Mouse (Mus musculus): ENCODE measurements around the gene Vps33b. TPM values are rescaled to one million over a fixed set of nuclear protein-coding genes. Genes with fewer than 3 reads are reported as not detected.

Gene Vps33b
- polyA plus RNA-seq, 1 experiment from 2014 or later: 12.5 TPM

DNA sequence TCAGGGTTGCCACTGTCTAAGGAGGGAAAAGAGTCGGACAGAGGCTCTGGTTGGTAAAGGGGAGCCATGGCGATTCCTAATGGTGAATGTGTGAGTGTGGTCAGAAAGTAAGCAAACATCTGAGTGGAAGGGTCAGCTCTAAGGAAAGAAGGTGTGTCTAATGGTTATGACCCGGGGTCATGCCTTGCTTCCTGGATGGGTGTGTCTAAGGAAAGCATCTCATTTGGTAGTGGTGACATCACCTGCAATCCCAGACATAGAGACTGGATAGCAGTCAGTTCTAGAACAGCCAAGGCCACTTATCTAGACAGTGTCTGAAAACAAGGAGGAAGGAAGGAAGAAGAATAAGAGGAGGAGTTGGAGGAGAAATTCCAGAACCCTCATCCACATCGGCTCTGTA, 65.4 kb downstream of the Vps33b start:
- Histone ChIP-seq H3K4me2 (ENCODE audit: low read depth, low read length) (no peak overlapping the region), H3K4me1 (ENCODE audit: control insufficient read depth, insufficient read depth, low read length) (peaks cover 15% of the 10 kb centered on the region), H3K27ac (ENCODE audit: low read length) (no peak overlapping the region), H3K9me3 (replicated peaks; ENCODE audit: control insufficient read depth, low read length) (no peaks in the 10 kb centered on the region), H3K9ac (ENCODE audit: low read length) (no peak overlapping the region), H3K4me3 (replicated peaks; ENCODE audit: low read length) (no peak overlapping the region), H3K27me3 (ENCODE audit: control insufficient read depth, insufficient read depth, low read length) (no peaks in the 10 kb centered on the region), H3K36me3 (ENCODE audit: control insufficient read depth, insufficient read depth, low read length) (peaks cover 40% of the 10 kb centered on the region)
- WGBS: 87% methylated on average over 4 of the region's 4 CpGs
- no peak for ATAC-seq (ENCODE audit: insufficient read depth, low FRiP score)

DNA sequence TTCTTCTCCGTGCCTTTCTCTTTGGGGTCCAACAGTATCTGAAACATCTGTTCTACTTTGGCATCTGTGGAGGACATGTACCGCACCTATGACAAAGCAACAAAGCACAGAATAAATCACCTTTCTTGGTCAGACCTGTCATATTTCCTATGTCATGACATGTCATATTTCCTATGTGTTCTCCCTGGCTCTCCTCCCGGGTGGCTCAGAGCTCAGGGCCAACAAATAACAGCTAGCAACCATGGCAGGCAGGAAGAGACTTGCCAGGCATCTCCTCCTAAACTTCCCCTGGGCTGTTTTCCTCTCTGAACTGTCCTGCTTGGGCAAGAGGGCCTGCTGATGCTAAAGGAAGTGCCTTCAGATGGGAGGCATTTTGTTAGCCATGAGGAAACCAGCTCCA, 67.5 kb downstream of the Vps33b start:
- no peak for ATAC-seq (ENCODE audit: insufficient read depth, low FRiP score)
- 77% methylated on average over 3 of the region's 3 CpGs for WGBS

DNA sequence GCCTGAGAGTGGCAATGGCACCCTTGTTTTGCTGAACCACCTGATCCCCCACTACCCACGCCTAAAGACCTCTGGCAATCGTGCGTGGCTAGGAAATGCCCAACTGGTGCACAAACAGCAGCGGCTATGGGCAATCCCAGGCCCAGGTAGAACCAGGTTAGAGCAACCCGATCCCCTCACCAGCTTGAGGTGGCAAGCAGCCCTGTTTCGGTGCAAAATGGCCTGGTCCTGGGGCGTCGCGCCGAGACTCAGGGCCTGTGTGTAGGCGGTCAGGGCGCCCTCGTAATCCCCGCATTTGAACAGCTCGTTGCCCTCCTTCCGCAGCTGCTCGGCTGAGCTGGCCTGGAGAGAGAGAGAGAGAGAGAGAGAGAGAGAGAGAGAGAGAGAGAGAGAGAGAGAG, 69.9 kb downstream of the Vps33b start:
- Histone ChIP-seq H3K4me1 (ENCODE audit: control insufficient read depth, insufficient read depth, low read length) (peaks cover 29% of the 10 kb centered on the region), H3K9ac (ENCODE audit: low read length) (peak overlapping the region; percentile 88), H3K36me3 (ENCODE audit: control insufficient read depth, insufficient read depth, low read length) (peaks cover 14% of the 10 kb centered on the region), H3K27me3 (ENCODE audit: control insufficient read depth, insufficient read depth, low read length) (no peaks in the 10 kb centered on the region), H3K9me3 (replicated peaks; ENCODE audit: control insufficient read depth, low read length) (no peaks in the 10 kb centered on the region), H3K27ac (ENCODE audit: low read length) (peak overlapping the region; percentile 34; the same call in 1 of the 2 replicates), H3K4me2 (ENCODE audit: low read depth, low read length) (peak overlapping the region; percentile 87), H3K4me3 (replicated peaks; ENCODE audit: low read length) (peak overlapping the region; percentile 76)
- WGBS: 4% methylated on average over 17 of the region's 17 CpGs
- ATAC-seq (ENCODE audit: insufficient read depth, low FRiP score): no peak

More for the DNA sequence above, 67.5 kb downstream of the Vps33b start:
- Histone ChIP-seq H3K9me3 (replicated peaks; ENCODE audit: control insufficient read depth, low read length) (no peaks in the 10 kb centered on the region), H3K4me3 (replicated peaks; ENCODE audit: low read length) (no peak overlapping the region), H3K4me1 (ENCODE audit: control insufficient read depth, insufficient read depth, low read length) (peaks cover 22% of the 10 kb centered on the region), H3K27ac (ENCODE audit: low read length) (peak overlapping the region; percentile 34; the same call in 1 of the 2 replicates), H3K9ac (ENCODE audit: low read length) (no peak overlapping the region), H3K27me3 (ENCODE audit: control insufficient read depth, insufficient read depth, low read length) (no peaks in the 10 kb centered on the region), H3K36me3 (ENCODE audit: control insufficient read depth, insufficient read depth, low read length) (peaks cover 35% of the 10 kb centered on the region), H3K4me2 (ENCODE audit: low read depth, low read length) (no peak overlapping the region)

GRCm38 (mm10) chr7:80339793-80340628, 70.6 kb downstream of the Vps33b start:
- Histone ChIP-seq H3K9ac (ENCODE audit: low read length) (peak overlapping the region; percentile 88), H3K36me3 (ENCODE audit: control insufficient read depth, insufficient read depth, low read length) (peaks cover 9% of the 10 kb centered on the region), H3K4me2 (ENCODE audit: low read depth, low read length) (peak overlapping the region; percentile 87), H3K9me3 (replicated peaks; ENCODE audit: control insufficient read depth, low read length) (no peaks in the 10 kb centered on the region), H3K27ac (ENCODE audit: low read length) (peak overlapping the region; percentile 86), H3K4me3 (replicated peaks; ENCODE audit: low read length) (peak overlapping the region; percentile 76), H3K4me1 (ENCODE audit: control insufficient read depth, insufficient read depth, low read length) (peaks cover 29% of the 10 kb centered on the region), H3K27me3 (ENCODE audit: control insufficient read depth, insufficient read depth, low read length) (no peaks in the 10 kb centered on the region)
- peak; percentile 97 for ATAC-seq (ENCODE audit: insufficient read depth, low FRiP score)
- WGBS: under 1% methylated on average over 45 of the region's 45 CpGs

DNA sequence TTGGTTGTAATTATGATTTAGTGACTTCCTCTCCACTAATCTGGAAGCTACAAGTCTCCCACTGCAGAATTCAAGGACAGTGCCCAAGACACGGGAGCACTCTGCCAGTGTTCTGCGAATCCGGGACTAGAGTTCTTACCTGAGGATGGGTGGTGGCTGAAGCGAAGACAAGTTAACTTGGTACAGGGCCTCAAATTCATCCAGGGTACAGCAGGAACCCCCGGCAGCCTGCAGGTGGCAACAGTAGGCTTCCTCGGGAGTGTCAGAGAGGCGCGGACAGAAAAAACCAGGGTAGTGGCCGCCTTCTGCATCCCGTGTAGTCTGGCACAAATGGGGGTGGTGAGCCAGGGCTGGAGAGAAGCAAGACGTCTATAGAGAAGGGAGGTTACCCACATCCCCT, 71.3 kb downstream of the Vps33b start, which contains the start of gene Unc45a:
Gene Unc45a, minus strand, starts transcription at position 213 of the 400 bp plus-strand sequence.
- Histone ChIP-seq H3K9ac (ENCODE audit: low read length) (peak within 1 kb of the TSS; percentile 76), H3K4me3 (replicated peaks; ENCODE audit: low read length) (peak within 1 kb of the TSS; percentile 76), H3K36me3 (ENCODE audit: control insufficient read depth, insufficient read depth, low read length) (peaks cover 4% of the 10 kb centered on the region; the same call in 1 of the 2 replicates), H3K27me3 (ENCODE audit: control insufficient read depth, insufficient read depth, low read length) (no peaks in the 10 kb centered on the region), H3K9me3 (replicated peaks; ENCODE audit: control insufficient read depth, low read length) (no peaks in the 10 kb centered on the region), H3K27ac (ENCODE audit: low read length) (peak within 1 kb of the TSS; percentile 86), H3K4me2 (ENCODE audit: low read depth, low read length) (peak within 1 kb of the TSS; percentile 87), H3K4me1 (ENCODE audit: control insufficient read depth, insufficient read depth, low read length) (peaks cover 29% of the 10 kb centered on the region)
- peak; percentile 65 for ATAC-seq (ENCODE audit: insufficient read depth, low FRiP score)
- 3% methylated on average over 11 of the region's 11 CpGs for WGBS

Other genes starting within 250 kb of the Vps33b start
- 14.3 and 16.7 TPM in 2 replicates for gene Zfp710, start 244.8 kb upstream of the Vps33b start, polyA plus RNA-seq (2015; fragmentation: Nextera tagmentation; extraction: Ambion mirVana)
- 606 and 633 TPM in 2 replicates for gene Idh2, start 154.3 kb upstream of the Vps33b start, polyA plus RNA-seq (2015; fragmentation: Nextera tagmentation; extraction: Ambion mirVana)
- 19.7 and 23.7 TPM in 2 replicates for gene Sema4b, start 82.8 kb upstream of the Vps33b start, polyA plus RNA-seq (2015; fragmentation: Nextera tagmentation; extraction: Ambion mirVana)
- 141 and 167 TPM in 2 replicates for gene Cib1, start 36.8 kb upstream of the Vps33b start, polyA plus RNA-seq (2015; fragmentation: Nextera tagmentation; extraction: Ambion mirVana)
- 4.0 and 4.7 TPM in 2 replicates for gene Gdpgp1, start 36.8 kb upstream of the Vps33b start, polyA plus RNA-seq (2015; fragmentation: Nextera tagmentation; extraction: Ambion mirVana)
- gene Ttll13, start 23.3 kb upstream of the Vps33b start, polyA plus RNA-seq (2015; fragmentation: Nextera tagmentation; extraction: Ambion mirVana): 0.56 and 1.1 TPM in 2 replicates
- gene Ngrn, start 8.4 kb upstream of the Vps33b start, polyA plus RNA-seq (2015; fragmentation: Nextera tagmentation; extraction: Ambion mirVana): 52.2 and 53.3 TPM in 2 replicates
- 125 and 145 TPM in 2 replicates for gene Prc1, start 24.8 kb downstream of the Vps33b start, polyA plus RNA-seq (2015; fragmentation: Nextera tagmentation; extraction: Ambion mirVana)
- 9.4 and 11.7 TPM in 2 replicates for gene Rccd1, start 54.8 kb downstream of the Vps33b start, polyA plus RNA-seq (2015; fragmentation: Nextera tagmentation; extraction: Ambion mirVana)
- 44.5 and 48.1 TPM in 2 replicates for gene Unc45a, start 71.4 kb downstream of the Vps33b start, polyA plus RNA-seq (2015; fragmentation: Nextera tagmentation; extraction: Ambion mirVana)
- gene Hddc3, start 73.5 kb downstream of the Vps33b start, polyA plus RNA-seq (2015; fragmentation: Nextera tagmentation; extraction: Ambion mirVana): 13.4 and 17.7 TPM in 2 replicates
- 13.8 and 14.7 TPM in 2 replicates for gene Man2a2, start 101.7 kb downstream of the Vps33b start, polyA plus RNA-seq (2015; fragmentation: Nextera tagmentation; extraction: Ambion mirVana)
- 12.3 and 13.8 TPM in 2 replicates for gene Fes, start 118.3 kb downstream of the Vps33b start, polyA plus RNA-seq (2015; fragmentation: Nextera tagmentation; extraction: Ambion mirVana)
- gene Furin, start 135.8 kb downstream of the Vps33b start, polyA plus RNA-seq (2015; fragmentation: Nextera tagmentation; extraction: Ambion mirVana): 8.7 and 9.5 TPM in 2 replicates

Data from stomach, embryonic 16.5 days (tissue).